Mouse (Mus musculus): ENCODE results near the gene Pde4d.

The Pde4d gene

GRCm38 (mm10) chr13:110002081-110002480 is 1552.3 kb downstream of the Pde4d start:
- DNase-seq = no peak
